Mouse (Mus musculus): ENCODE results near the gene Abcc10.

The Abcc10 gene

GRCm38 (mm10) chr17:46258279-46259053 lies 69.7 kb downstream of the Abcc10 start:
- no peak for DNase-seq (ENCODE audit: low spot score)

GRCm38 (mm10) chr17:46255147-46255546 lies 73.0 kb downstream of the Abcc10 start:
- DNase-seq (ENCODE audit: low spot score), result no peak

DNA sequence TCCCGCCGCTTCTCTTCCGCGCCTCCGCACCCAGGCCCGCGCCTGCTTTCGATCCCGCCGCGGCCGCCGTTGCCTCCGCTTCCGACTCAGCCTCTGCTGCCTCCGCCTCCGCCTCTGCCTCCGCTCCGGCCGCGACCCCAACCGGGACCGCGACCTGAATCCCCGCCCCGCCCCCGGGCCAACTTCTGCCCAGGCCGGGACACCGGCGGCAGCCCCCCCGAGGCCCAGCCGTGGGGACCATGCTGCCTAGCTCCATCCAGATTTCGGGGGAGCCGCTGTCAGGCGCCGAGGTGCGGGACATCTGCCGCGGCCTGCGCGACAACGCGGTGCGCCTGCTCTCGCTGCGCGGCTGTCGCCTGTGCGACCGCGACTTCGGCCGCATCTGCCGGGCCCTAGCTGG lies 74.0 kb downstream of the Abcc10 start:
- DNase-seq (ENCODE audit: low spot score), result no peak

DNA sequence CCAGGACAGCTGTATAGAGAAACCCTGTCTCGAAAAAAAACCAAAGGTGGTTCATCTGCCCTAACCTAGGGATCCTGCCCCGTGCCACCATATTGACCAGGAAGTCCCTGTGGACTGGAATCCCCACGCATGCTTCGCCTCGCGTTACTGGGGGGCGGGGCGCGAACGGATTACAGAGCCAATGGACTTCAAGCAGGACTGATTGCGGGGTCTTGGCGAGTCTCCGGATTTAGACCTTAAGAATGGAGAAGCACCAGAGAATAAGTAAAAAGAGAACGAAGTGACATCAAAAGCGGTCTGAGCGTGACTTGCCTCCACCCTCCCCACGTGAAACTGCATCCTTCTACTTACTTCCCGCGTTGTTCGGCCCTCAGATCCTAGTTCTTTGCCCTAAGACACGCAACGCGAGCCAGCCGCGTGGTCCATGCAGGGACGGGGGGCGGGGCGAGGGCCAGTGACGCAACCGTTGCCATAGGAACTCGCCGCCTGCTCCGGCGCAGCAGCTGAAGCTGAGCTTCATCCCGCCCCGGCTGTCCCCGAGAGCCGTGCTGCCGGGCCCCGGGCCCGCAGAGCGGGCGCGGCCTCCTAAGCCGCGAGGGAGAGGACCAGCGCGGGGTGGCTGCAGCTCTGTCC lies 74.6 kb downstream of the Abcc10 start, which contains the start of gene Lrrc73:
TSS of gene Lrrc73 (plus strand) at position 80 of the 633 bp plus-strand sequence.
- peak; percentile 88 for DNase-seq (ENCODE audit: low spot score)
